Mouse (Mus musculus) liver, adult 2 months (tissue): Measurements from ENCODE around the gene A4galt.
"Not testable (repeated sequence)": the region's sequence is repeated elsewhere in the genome, so short reads cannot be mapped to it uniquely, and the experiment has no call there.

ENCODE experiments used
- CTCF ChIP-seq: fragments of 200-500 bp; IDR thresholded peaks from 2 replicates; pipeline ENCODE4 v1.5.1; 2011; ENCODE audit warnings: low read depth, low read length, control low read depth
- POLR2A ChIP-seq: fragments of 200-500 bp; IDR thresholded peaks from 2 replicates; pipeline ENCODE4 v1.6.1; 2011; ENCODE audit warnings: low read length, control low read depth; ENCODE audit not compliant: insufficient read depth; ENCODE audit errors: extremely low read depth

DNA sequence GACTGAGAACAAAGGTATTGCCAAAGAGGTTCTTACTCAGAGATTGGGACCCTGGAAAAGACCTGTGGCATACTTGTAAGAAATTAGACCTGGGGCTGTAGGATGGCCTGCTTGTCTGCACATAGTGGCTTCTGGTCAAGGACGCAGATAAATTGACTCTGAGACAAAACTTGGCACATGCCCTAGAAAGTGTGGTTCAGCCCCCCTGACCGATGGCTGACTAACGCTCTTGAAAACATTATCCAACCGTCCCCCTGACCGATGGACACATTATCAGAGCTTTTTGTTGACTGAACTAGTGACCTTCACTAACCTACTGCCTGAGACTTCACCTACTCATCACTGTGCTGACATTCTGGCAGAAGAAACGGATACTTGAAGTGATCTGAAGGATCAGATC, 18.4 kb upstream of the A4galt start:
- not testable (repeated sequence) for TF ChIP-seq CTCF, POLR2A
